Mouse (Mus musculus) CH12.LX (cell line): ENCODE results near the gene Plekha7. TPM values are rescaled to one million over a fixed set of nuclear protein-coding genes. Genes with fewer than 3 reads are reported as not detected.

Experiments
- DNase-seq: peaks from one replicate; pipeline ENCODE4 v3.0.0-alpha.2; 2013; ENCODE audit errors: extremely low read depth
- H3K27ac ChIP-seq: 2 replicates; pipeline ENCODE4 v1.5.1; 2012; ENCODE audit warnings: low read depth, mild to moderate bottlenecking, control low read depth, moderate library complexity; ENCODE audit not compliant: insufficient read depth
- H3K27me3 ChIP-seq: replicated peaks from 2 replicates; pipeline ENCODE3; 2012; ENCODE audit warnings: inconsistent platforms
- H3K36me3 ChIP-seq, 2 experiments: replicated peaks in 1 of 2; 2 replicates each; pipeline versions ENCODE3 to v1.6.1; 2012; ENCODE audit warnings: inconsistent platforms in 1 of 2, low read length in 1 of 2, mild to moderate bottlenecking in 1 of 2, mixed read lengths in 1 of 2, moderate library complexity in 1 of 2; ENCODE audit not compliant: control insufficient read depth in 1 of 2, insufficient read depth in 1 of 2
- H3K4me1 ChIP-seq, 2 experiments: 2 replicates each; pipeline ENCODE4 v1.6.1; 2012; ENCODE audit warnings: inconsistent platforms in 1 of 2, moderate library complexity in 1 of 2; ENCODE audit not compliant: insufficient read depth in 2 of 2, control insufficient read depth in 1 of 2
- H3K4me2 ChIP-seq: 2 replicates; pipeline ENCODE4 v1.6.1; 2012; ENCODE audit warnings: low read depth, mild to moderate bottlenecking, control low read depth; ENCODE audit not compliant: poor library complexity, insufficient read depth, severe bottlenecking
- H3K4me3 ChIP-seq, 3 experiments: fragments of 150-350 bp in 1 of 3; sonication (generic) in 1 of 3; replicated peaks in 1 of 3; 2 replicates each; pipeline versions ENCODE3 to v1.5.1; 2011 to 2012; ENCODE audit warnings: low read depth in 2 of 3, low read length in 2 of 3, mild to moderate bottlenecking in 2 of 3, moderate library complexity in 2 of 3, control low read depth in 1 of 3, improper control_type of control experiment in 1 of 3, inconsistent platforms in 1 of 3, mixed read lengths in 1 of 3; ENCODE audit not compliant: poor library complexity in 1 of 3
- H3K79me2 ChIP-seq: replicated peaks from 2 replicates; pipeline ENCODE4 v1.6.1; 2012; ENCODE audit warnings: mild to moderate bottlenecking, moderate library complexity; ENCODE audit not compliant: control insufficient read depth, poor library complexity, insufficient read depth, severe bottlenecking; ENCODE audit errors: extremely low read depth
- H3K9ac ChIP-seq: 2 replicates; pipeline ENCODE4 v1.6.1; 2012; ENCODE audit warnings: low read depth, mild to moderate bottlenecking, control low read depth, moderate library complexity; ENCODE audit not compliant: insufficient read depth
- H3K9me3 ChIP-seq: replicated peaks from 2 replicates; pipeline ENCODE3; 2012; ENCODE audit warnings: low read length, inconsistent platforms, mixed read lengths
- BHLHE40 ChIP-seq: IDR thresholded peaks from 2 replicates; pipeline ENCODE4 v1.6.1; 2011; ENCODE audit warnings: mild to moderate bottlenecking, low read depth, low read length, improper control_type of control experiment
- CTCF ChIP-seq, 2 experiments: IDR thresholded peaks in 1 of 2; conservative IDR thresholded peaks in 1 of 2; 2 replicates each; pipeline ENCODE4 v1.5.1; 2011 to 2012; ENCODE audit warnings: low read depth in 2 of 2, low read length in 2 of 2, improper control_type of control experiment in 1 of 2, inconsistent platforms in 1 of 2, mild to moderate bottlenecking in 1 of 2, moderate library complexity in 1 of 2
- ELF1 ChIP-seq: IDR thresholded peaks from 2 replicates; pipeline ENCODE4 v1.6.1; 2014; ENCODE audit warnings: low read depth, mild to moderate bottlenecking, inconsistent platforms, low read length, improper control_type of control experiment
- JUN ChIP-seq: IDR thresholded peaks from 2 replicates; pipeline ENCODE4 v1.6.1; 2011; ENCODE audit warnings: low read depth, mild to moderate bottlenecking, low read length, improper control_type of control experiment, moderate library complexity; ENCODE audit not compliant: insufficient read depth
- MAZ ChIP-seq: IDR thresholded peaks from 2 replicates; pipeline ENCODE4 v1.6.1; 2012; ENCODE audit warnings: low read depth, mild to moderate bottlenecking, inconsistent platforms, low read length, improper control_type of control experiment, moderate library complexity
- MYC ChIP-seq: IDR thresholded peaks from 2 replicates; pipeline ENCODE4 v1.6.1; 2011; ENCODE audit warnings: low read depth, mild to moderate bottlenecking, improper control_type of control experiment, low read length
- NELFE ChIP-seq: IDR thresholded peaks from 2 replicates; pipeline ENCODE4 v1.6.1; 2011; ENCODE audit warnings: low read depth, low read length, improper control_type of control experiment
- PAX5 ChIP-seq: IDR thresholded peaks from 2 replicates; pipeline ENCODE4 v1.6.1; 2012; ENCODE audit warnings: low read length, inconsistent platforms, mixed read lengths
- RAD21 ChIP-seq: IDR thresholded peaks from 2 replicates; pipeline ENCODE4 v1.6.1; 2011; ENCODE audit warnings: low read depth, mild to moderate bottlenecking, low read length, improper control_type of control experiment, moderate library complexity
- RCOR1 ChIP-seq: conservative IDR thresholded peaks from 2 replicates; pipeline ENCODE4 v1.6.1; 2012; ENCODE audit warnings: low read depth, mild to moderate bottlenecking, inconsistent platforms, low read length, improper control_type of control experiment
- SMC3 ChIP-seq: IDR thresholded peaks from 2 replicates; pipeline ENCODE4 v1.6.1; 2011; ENCODE audit warnings: low read depth, low read length, improper control_type of control experiment
- UBTF ChIP-seq: IDR thresholded peaks from 2 replicates; pipeline ENCODE4 v1.6.1; 2012; ENCODE audit warnings: low read depth, mild to moderate bottlenecking, inconsistent platforms, low read length, improper control_type of control experiment, moderate library complexity
- dilution Hi-C: fragments of 300-500 bp; cut with MboI; formaldehyde crosslinking; loops from 2 replicates; pipeline ENCODE4 v1.14.3; 2020; ENCODE audit warnings: low sequenced_read_pairs; ENCODE audit not compliant: extremely low pct_unique_long_range_greater_than_20kb, extremely low pct_ligation_motif_present
- in situ Hi-C: fragments of 300-500 bp; cut with MboI; formaldehyde crosslinking; loops from 3 replicates; pipeline ENCODE4 v1.14.3; 2019; ENCODE audit warnings: low sequenced_read_pairs, low pct_ligation_motif_present, low pct_unique_long_range_greater_than_20kb, mixed read lengths
- polyA plus RNA-seq: library from polyadenylated mRNA; unstranded; fragments of >175 nt; gene quantifications from 2 replicates; pipeline ENCODE4 v1.2.1, GENCODE M21; 2012; ENCODE audit warnings: low read depth; ENCODE audit not compliant: insufficient read length
- total RNA-seq, 2 experiments: library from RNA; depleted of rRNA; stranded (reverse); fragments of 300-350 nt in 1 of 2; fragments of >200 nt in 1 of 2; gene quantifications; 2 replicates each; pipeline ENCODE4 v1.2.3; 2012 to 2014

Plekha7 gene
- total and polyA plus RNA-seq, 3 experiments, result 0.59 to 1.5 (median 1.0) TPM

DNA sequence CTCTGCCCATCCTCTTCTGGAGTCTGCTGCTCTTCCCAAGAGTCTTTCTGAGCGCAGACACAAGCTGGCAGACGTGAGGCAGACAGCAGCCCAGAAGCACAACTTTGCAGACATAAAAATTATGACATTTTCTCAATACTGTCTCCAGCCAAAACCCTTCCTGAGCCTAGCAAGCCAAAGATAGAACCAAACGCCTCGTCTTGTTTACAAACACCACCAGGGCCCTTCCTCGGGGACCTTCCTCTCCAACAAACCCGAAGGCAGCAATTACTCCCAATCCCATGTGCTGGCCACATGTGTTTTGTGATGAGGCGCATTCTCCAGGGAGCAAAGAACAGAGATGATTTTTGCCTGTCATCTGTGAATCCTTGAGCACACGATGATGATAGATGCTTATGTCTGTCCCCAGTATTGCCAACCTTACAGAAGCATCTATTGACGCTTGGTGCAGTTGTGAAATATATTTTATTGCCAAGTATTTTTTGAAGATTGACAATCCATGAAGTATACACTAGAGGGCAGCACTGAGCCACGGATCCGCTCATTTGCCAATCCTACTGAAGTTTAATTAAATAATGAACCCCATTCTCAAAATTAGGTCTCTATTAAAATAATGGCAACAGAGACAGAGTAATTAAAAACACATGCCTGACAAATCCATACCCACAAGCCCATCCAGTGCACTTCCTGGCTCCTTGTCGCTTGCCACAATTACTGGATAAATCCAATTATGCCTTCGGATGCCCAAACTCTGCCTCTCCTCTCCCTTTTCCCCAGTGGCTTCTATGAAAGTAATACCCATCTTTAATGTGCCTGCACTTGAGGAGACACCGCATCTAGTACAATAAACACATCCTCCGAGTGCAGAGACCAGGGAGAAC is 62.1 kb downstream of the Plekha7 start:
- Histone ChIP-seq H3K4me3 (no peak overlapping the region), H3K27ac (no peak overlapping the region), H3K27me3 (peaks cover 6% of the 10 kb centered on the region), H3K9me3 (no peaks in the 10 kb centered on the region), H3K4me2 (peak overlapping the region; percentile 51; the same call in 1 of the 2 replicates), H3K79me2 (no peaks in the 10 kb centered on the region), H3K36me3 (no peaks in the 10 kb centered on the region), H3K4me1 (peaks cover 0 to 21% of the 10 kb centered on the region in 2 experiments; a peak in 3 of 4 replicates), H3K9ac (no peak overlapping the region)
- in situ Hi-C loops, result loop anchor here (10.0 kb wide), 1 partner anchor 359 kb away; no protein-coding TSS in a partner anchor
- TF ChIP-seq RAD21 (peak; percentile 63), PAX5 (no peak), UBTF (no peak), CTCF (conservative IDR thresholded peaks at IDR 0.05 in 1 of 2, IDR thresholded peaks at IDR 0.05 in 1 of 2; ENCODE audit: low read depth in 2 of 2, low read length in 2 of 2) (peak; percentile 73 to 77), SMC3 (peak; percentile 48)
- dilution Hi-C loops, result no loop called here
- peak; percentile 28 for DNase-seq

DNA sequence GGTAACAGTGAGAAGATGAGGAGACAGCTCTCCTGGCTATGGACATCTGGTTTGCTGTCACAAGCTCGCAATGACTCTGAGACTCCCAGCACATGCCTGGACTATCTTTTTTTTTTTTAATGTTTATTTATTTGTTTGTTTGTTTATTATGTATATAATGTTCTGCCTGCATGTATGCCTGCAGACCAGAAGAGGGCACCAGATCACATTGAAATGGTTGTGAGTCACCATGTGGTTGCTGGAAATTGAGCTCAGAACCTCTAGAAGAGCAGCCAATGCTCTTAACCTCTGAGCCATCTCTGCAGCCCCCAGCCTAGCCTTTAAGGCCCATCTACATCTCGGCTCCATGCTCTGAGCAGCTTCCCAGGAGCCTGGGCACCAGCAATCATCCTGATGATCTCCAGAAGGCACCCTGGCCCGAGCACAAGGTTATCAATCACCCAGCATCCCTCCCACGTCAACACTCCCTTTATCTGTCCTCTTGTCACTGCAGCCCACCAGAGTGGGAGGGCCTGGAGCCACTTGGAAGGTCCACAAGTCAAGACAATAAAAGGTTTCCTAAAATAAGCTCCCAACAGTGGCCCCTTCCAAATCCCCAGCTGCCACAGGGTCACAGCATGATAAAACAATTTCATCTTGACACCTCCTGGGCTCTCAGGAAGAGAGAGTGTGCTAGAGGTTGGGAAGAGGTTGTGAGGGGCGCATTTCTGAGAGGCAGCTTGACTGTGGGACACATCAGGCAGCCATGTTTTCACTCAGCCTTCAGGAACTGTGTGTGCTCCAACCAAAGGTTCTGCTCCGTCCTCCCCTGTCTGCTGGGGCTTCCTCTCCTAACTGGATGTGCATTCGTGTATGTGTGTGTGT is 63.6 kb downstream of the Plekha7 start:
- in situ Hi-C loops, result loop anchor here (10.0 kb wide), 1 partner anchor 360 kb away; no protein-coding TSS in a partner anchor
- Histone ChIP-seq H3K27ac (no peak overlapping the region), H3K36me3 (no peaks in the 10 kb centered on the region), H3K27me3 (peaks cover 5% of the 10 kb centered on the region), H3K4me1 (peaks cover 0 to 21% of the 10 kb centered on the region in 2 experiments; a peak in 3 of 4 replicates), H3K4me2 (no peak overlapping the region), H3K9ac (no peak overlapping the region), H3K9me3 (no peaks in the 10 kb centered on the region), H3K79me2 (no peaks in the 10 kb centered on the region), H3K4me3 (no peak overlapping the region)
- TF ChIP-seq RAD21 (peak; percentile 14), RCOR1 (no peak), CTCF (conservative IDR thresholded peaks at IDR 0.05 in 1 of 2, IDR thresholded peaks at IDR 0.05 in 1 of 2; ENCODE audit: low read depth in 2 of 2, low read length in 2 of 2) (peak; percentile 4 to 51; a peak in 2 of 4 replicates), MYC (0 out of 2 replicates have a peak, but pooled peaks have one; percentile 49), JUN (no peak), MAZ (no peak), UBTF (no peak), NELFE (no peak), BHLHE40 (no peak), ELF1 (no peak)
- DNase-seq, result peak; percentile 16
- dilution Hi-C loops, result no loop called here
